Mouse (Mus musculus) layer of hippocampus, postnatal 14 days (tissue): ENCODE measurements around the gene Adgrf1. TPM values are rescaled to one million over a fixed set of nuclear protein-coding genes. Genes with fewer than 3 reads are reported as not detected.

Experiments
- DNase-seq, 2 experiments: peaks; one replicate each; pipeline ENCODE4 v3.0.0; 2021 to 2022; ENCODE audit warnings: low spot score in 2 of 2, mixed read lengths in 1 of 2
- total RNA-seq, 2 experiments: library from RNA; stranded (reverse); gene quantifications; 2 replicates each; pipeline ENCODE4 v1.2.3; 2021

Adgrf1 gene
- total RNA-seq, 2 experiments from 2014 or later = 0.07 TPM; not detected in 1

- DNase-seq = no peak
Observed at GRCm38 (mm10) chr17:43359826-43360619, 89.9 kb downstream of the Adgrf1 start, which contains the start of gene Adgrf5. Gene Adgrf5 (plus strand): TSS chr17:43360451.

- DNase-seq = no peak
Observed at GRCm38 (mm10) chr17:43361021-43361420, 90.9 kb downstream of the Adgrf1 start.

- no peak for DNase-seq
Observed at GRCm38 (mm10) chr17:43362362-43362761, 92.2 kb downstream of the Adgrf1 start.

GRCm38 (mm10) chr17:43362881-43363280, 92.8 kb downstream of the Adgrf1 start:
- no peak for DNase-seq

GRCm38 (mm10) chr17:43363921-43364320, 93.8 kb downstream of the Adgrf1 start:
- DNase-seq = no peak

- DNase-seq = no peak
Observed at GRCm38 (mm10) chr17:43365297-43365696, 95.2 kb downstream of the Adgrf1 start.

- no peak for DNase-seq
Observed at GRCm38 (mm10) chr17:43366486-43366885, 96.4 kb downstream of the Adgrf1 start.

GRCm38 (mm10) chr17:43368171-43368576, 98.0 kb downstream of the Adgrf1 start:
- DNase-seq = no peak

- no peak for DNase-seq
Observed at GRCm38 (mm10) chr17:43372604-43373003, 102.5 kb downstream of the Adgrf1 start.

- no peak for DNase-seq
Observed at GRCm38 (mm10) chr17:43374020-43374419, 103.9 kb downstream of the Adgrf1 start.

Other genes starting within 250 kb of the Adgrf1 start
- gene Adgrf5, start 90.1 kb downstream of the Adgrf1 start, total RNA-seq = 10 to 100 TPM; 31.2 to 34.1 TPM
- not detected for gene Mep1a, start 232.5 kb downstream of the Adgrf1 start, total RNA-seq